Mouse (Mus musculus): ENCODE results near the gene Gm13124. TPM values are rescaled to one million over a fixed set of nuclear protein-coding genes. Genes with fewer than 3 reads are reported as not detected.

The Gm13124 gene
- not detected in 2 replicates for polyA plus RNA-seq (2012; ENCODE audit: low replicate concordance)

DNA sequence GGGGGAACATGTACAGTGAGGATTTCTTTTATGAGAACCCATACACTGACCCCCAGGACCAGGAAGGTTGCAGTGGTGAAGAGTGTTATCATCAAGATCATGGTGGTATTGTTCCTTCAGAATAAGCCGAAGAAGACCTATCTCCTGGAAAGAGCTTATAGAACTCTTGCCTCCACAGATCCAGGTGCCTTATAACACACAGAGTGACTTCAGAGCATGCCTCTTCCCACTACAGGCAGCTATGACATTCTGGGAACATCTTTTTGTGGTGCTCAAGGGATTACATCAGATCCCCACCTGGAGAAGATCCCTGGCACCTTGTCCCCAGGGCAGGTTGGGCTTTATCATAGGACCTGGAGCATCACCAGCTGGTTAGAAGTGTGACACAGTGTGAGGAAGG is at the start of gene Gm13124:
TSS of gene Gm13124 (minus strand) at position 101 of the 400 bp plus-strand sequence.

DNA sequence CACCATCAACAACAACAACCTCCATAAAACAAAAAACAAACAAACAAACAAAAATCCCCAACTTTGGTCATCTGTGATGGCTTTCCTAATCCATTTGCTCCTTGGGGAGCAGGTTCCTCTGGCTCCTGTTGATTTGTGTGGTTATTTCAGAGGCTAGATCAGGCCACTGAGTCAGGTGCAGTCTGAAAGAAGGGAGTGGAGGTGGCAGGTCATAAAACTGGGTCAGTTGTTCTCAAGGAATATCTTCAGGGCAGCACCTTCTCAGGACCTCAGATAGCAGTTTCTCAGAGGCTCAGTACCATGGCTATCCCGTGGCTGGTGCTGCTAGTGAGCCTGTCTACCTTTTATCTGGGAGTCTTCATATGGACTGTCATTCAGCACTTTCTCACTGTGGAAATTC is 48.5 kb upstream of the Gm13124 start, which contains the start of gene Aadacl4:
TSS of gene Aadacl4 (plus strand) at position 301 of the 400 bp plus-strand sequence.

DNA sequence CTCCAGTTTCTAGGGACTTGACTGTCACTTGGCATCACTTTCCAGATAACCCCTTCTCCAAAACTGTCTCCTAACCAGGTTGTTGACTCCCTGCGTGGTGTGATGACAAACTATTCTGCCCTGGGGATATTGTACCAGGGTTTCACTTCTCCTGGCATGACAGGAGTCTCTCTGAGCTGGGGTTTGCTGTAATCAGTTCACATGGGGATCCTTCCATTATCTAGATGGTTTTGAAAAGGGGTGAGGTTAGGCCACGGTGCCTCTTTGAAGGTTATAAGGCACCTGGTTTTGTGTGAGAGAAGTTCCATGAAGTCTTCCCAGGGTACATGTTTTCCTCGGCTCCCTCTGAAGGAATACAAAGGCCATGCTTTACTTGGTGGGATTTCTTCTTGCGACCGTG is 45.4 kb downstream of the Gm13124 start, which contains the start of gene 9430007A20Rik:
TSS of gene 9430007A20Rik (plus strand) at position 301 of the 400 bp plus-strand sequence.

Other genes with a start within 250 kb of the Gm13124 start
- gene Gm13128, start 234.9 kb downstream of the Gm13124 start, polyA plus RNA-seq (2012; ENCODE audit: low replicate concordance), result not detected in 2 replicates
- not detected in 2 replicates for gene Gm13119, start 207.2 kb downstream of the Gm13124 start, polyA plus RNA-seq (2012; ENCODE audit: low replicate concordance)
- gene Pramef20, start 187.2 kb downstream of the Gm13124 start, polyA plus RNA-seq (2012; ENCODE audit: low replicate concordance), result not detected in 2 replicates
- not detected in 2 replicates for gene Pramef12, start 156.7 kb downstream of the Gm13124 start, polyA plus RNA-seq (2012; ENCODE audit: low replicate concordance)
- gene 1700012P22Rik, start 126.4 kb downstream of the Gm13124 start, polyA plus RNA-seq (2012; ENCODE audit: low replicate concordance), result not detected in 2 replicates
- gene Gm9944, start 111.8 kb downstream of the Gm13124 start, polyA plus RNA-seq (2012; ENCODE audit: low replicate concordance), result not detected in 2 replicates
- not detected in 2 replicates for gene Aadacl3, start 101.4 kb downstream of the Gm13124 start, polyA plus RNA-seq (2012; ENCODE audit: low replicate concordance)
- gene 9430007A20Rik, start 45.3 kb downstream of the Gm13124 start, polyA plus RNA-seq (2012; ENCODE audit: low replicate concordance), result not detected in 2 replicates
- not detected in 2 replicates for gene Aadacl4, start 48.6 kb upstream of the Gm13124 start, polyA plus RNA-seq (2012; ENCODE audit: low replicate concordance)
- gene Gm436, start 121.2 kb upstream of the Gm13124 start, polyA plus RNA-seq (2012; ENCODE audit: low replicate concordance), result not detected in 2 replicates
- not detected in 2 replicates for gene Gm13178, start 156.3 kb upstream of the Gm13124 start, polyA plus RNA-seq (2012; ENCODE audit: low replicate concordance)
- not detected in 2 replicates for gene Gm438, start 221.4 kb upstream of the Gm13124 start, polyA plus RNA-seq (2012; ENCODE audit: low replicate concordance)

All from hematopoietic multipotent progenitor cell, adult 10-12 weeks (in vitro differentiated cells).